Mouse (Mus musculus) intestine, embryonic 16.5 days (tissue): Measurements from ENCODE around the gene Plxna4. TPM values are rescaled to one million over a fixed set of nuclear protein-coding genes. Genes with fewer than 3 reads are reported as not detected.

ENCODE experiments used
- ATAC-seq: fragments of 200-750 bp; cut with Nextera tagmentation; 2 replicates; pipeline ENCODE4 v1.8.0; 2017; ENCODE audit warnings: moderate TSS enrichment, moderate library complexity
- H3K27ac ChIP-seq: fragments of 300-500 bp; sonication (generic); 2 replicates; pipeline ENCODE4 v1.5.1; 2014; ENCODE audit warnings: mild to moderate bottlenecking, low read length
- H3K27me3 ChIP-seq: fragments of 300-500 bp; sonication (generic); replicated peaks from 2 replicates; pipeline ENCODE4 v1.6.1; 2014; ENCODE audit warnings: low read length, control low read depth, mixed read lengths; ENCODE audit not compliant: control insufficient read depth, insufficient read depth
- H3K36me3 ChIP-seq: fragments of 300-500 bp; sonication (generic); 2 replicates; pipeline ENCODE4 v1.6.1; 2014; ENCODE audit warnings: low read length, control low read depth; ENCODE audit not compliant: control insufficient read depth, insufficient read depth
- H3K4me1 ChIP-seq: fragments of 300-500 bp; sonication (generic); 2 replicates; pipeline ENCODE4 v1.6.1; 2014; ENCODE audit warnings: low read length, control low read depth, mixed read lengths; ENCODE audit not compliant: control insufficient read depth, insufficient read depth
- H3K4me2 ChIP-seq: fragments of 300-500 bp; sonication (generic); 2 replicates; pipeline ENCODE4 v1.6.1; 2014; ENCODE audit warnings: low read depth, low read length, control low read depth
- H3K4me3 ChIP-seq: fragments of 300-500 bp; sonication (generic); 2 replicates; pipeline ENCODE4 v1.5.1; 2014; ENCODE audit warnings: mild to moderate bottlenecking, low read length
- H3K9ac ChIP-seq: fragments of 300-500 bp; sonication (generic); 2 replicates; pipeline ENCODE4 v1.6.1; 2014; ENCODE audit warnings: low read depth, low read length
- H3K9me3 ChIP-seq: fragments of 300-500 bp; sonication (generic); 2 replicates; pipeline ENCODE4 v1.6.1; 2016; ENCODE audit warnings: low read length, control low read depth; ENCODE audit not compliant: control insufficient read depth
- WGBS: fragments of 180-500 bp; shearing (Covaris S2); extraction: QIAGEN DNeasy Blood & Tissue Kit; methylation state at CpG from one replicate; pipeline ENCODE4 v1.1.7; 2014; 5-methylcytosine and 5-hydroxymethylcytosine counted together
- polyA plus RNA-seq: library from polyadenylated mRNA; unstranded; fragments of >200 nt; fragmentation: Nextera tagmentation; extraction: Ambion mirVana; gene quantifications from 2 replicates; pipeline ENCODE4 v1.2.1, GENCODE M21; 2015

The Plxna4 gene
- polyA plus RNA-seq, 1 experiment from 2014 or later: 1.3 TPM

DNA sequence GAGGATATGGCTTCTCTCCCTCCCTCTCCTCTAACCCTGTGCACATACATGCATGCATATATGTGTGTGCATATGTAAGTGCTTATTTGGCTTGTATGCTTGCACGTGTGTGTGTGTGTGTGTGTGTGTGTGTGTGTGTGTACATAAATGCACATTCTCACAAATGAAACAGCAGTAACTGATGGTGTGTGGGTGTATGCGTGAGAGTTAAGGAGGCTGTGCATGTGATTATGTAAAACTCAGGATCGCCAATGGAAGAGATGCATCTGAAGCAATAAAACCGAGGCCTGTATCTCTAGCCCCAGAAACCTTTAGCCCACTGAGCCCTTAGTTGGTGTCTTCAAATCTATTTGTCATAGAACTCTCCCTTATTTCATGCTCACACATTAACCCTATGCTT is 141.7 kb downstream of the Plxna4 start:
- H3K27ac ChIP-seq: no peak overlapping the region
- no peak for ATAC-seq
- H3K9me3 ChIP-seq: no peaks in the 10 kb centered on the region
- no peaks in the 10 kb centered on the region for H3K27me3 ChIP-seq
- H3K4me3 ChIP-seq: no peak overlapping the region
- no peaks in the 10 kb centered on the region for H3K4me1 ChIP-seq
- no peak overlapping the region for H3K4me2 ChIP-seq
- WGBS: 78% methylated on average over 4 of the region's 4 CpGs
- H3K9ac ChIP-seq: no peak overlapping the region
- no peaks in the 10 kb centered on the region for H3K36me3 ChIP-seq

DNA sequence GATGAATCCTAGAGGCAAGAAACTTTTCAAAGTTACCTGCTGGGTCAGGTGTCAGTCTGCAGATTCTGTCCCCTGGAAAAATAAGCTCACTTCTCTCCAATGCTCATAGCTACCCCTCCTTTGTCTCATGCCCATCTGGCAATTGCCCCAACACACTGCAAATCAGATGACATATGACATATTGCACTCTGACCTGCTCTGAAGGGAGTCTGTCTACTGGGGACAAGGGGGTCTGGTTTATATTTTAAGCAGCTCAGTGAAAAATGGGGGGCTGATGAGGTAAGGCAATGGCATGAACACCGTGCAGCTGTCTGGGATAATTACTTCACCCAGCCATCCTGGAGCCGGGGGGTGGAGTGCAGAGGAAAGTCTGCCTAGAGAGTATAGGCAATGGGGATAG is 142.7 kb downstream of the Plxna4 start:
- WGBS: 36% methylated on average over 2 of the region's 2 CpGs
- no peak overlapping the region for H3K27ac ChIP-seq
- no peak overlapping the region for H3K4me2 ChIP-seq
- ATAC-seq: no peak
- H3K27me3 ChIP-seq: no peaks in the 10 kb centered on the region
- H3K4me3 ChIP-seq: no peak overlapping the region
- no peaks in the 10 kb centered on the region for H3K4me1 ChIP-seq
- H3K9me3 ChIP-seq: no peaks in the 10 kb centered on the region
- no peaks in the 10 kb centered on the region for H3K36me3 ChIP-seq
- no peak overlapping the region for H3K9ac ChIP-seq

DNA sequence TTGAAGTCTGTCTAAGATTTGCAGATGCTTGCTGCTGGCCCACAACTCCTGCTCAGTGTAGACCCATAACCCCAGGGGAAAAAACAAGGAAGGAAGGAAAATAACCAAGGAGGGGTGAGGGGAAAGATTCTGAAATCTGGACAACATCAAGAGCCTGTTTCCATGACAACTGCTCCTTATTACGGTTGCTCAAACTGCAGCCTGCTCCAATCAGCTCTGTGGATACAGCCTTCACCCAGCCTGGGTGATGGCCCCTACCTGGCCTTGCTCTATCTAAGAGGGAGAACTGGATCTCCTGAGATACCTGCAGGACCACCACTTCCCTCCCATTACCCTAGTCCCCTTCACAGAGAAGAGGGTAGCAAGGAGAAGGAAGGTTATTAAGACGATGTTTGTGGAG is 143.6 kb downstream of the Plxna4 start:
- H3K27ac ChIP-seq: no peak overlapping the region
- no peak for ATAC-seq
- no peaks in the 10 kb centered on the region for H3K9me3 ChIP-seq
- no peaks in the 10 kb centered on the region for H3K4me1 ChIP-seq
- H3K27me3 ChIP-seq: no peaks in the 10 kb centered on the region
- H3K4me3 ChIP-seq: no peak overlapping the region
- H3K4me2 ChIP-seq: no peak overlapping the region
- no peak overlapping the region for H3K9ac ChIP-seq
- H3K36me3 ChIP-seq: no peaks in the 10 kb centered on the region
- 66% methylated on average over 2 of the region's 2 CpGs for WGBS

DNA sequence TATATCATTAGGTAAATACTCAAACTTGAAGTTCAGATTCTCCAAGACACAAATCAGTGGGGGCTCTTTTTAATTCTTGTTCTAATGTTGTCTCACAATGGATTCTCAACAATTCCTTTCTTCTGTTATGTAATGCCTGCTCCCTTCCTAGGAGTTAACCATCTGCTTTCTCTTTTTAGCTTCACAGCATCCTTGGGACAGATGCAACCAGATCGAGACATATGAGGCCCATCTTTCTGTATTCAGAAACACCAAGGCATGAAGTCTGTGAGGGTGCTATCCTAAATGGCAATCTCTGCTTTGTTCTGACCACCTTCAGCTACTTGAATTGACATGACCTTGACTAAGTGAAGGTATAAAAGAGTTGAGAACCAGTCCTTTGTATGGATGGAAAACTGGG is 144.3 kb downstream of the Plxna4 start:
- no peak overlapping the region for H3K4me3 ChIP-seq
- H3K9me3 ChIP-seq: no peaks in the 10 kb centered on the region
- WGBS: 79% methylated on average over 1 of the region's 1 CpGs
- no peak for ATAC-seq
- H3K9ac ChIP-seq: no peak overlapping the region
- no peaks in the 10 kb centered on the region for H3K27me3 ChIP-seq
- no peak overlapping the region for H3K4me2 ChIP-seq
- H3K27ac ChIP-seq: no peak overlapping the region
- no peaks in the 10 kb centered on the region for H3K4me1 ChIP-seq
- H3K36me3 ChIP-seq: no peaks in the 10 kb centered on the region

DNA sequence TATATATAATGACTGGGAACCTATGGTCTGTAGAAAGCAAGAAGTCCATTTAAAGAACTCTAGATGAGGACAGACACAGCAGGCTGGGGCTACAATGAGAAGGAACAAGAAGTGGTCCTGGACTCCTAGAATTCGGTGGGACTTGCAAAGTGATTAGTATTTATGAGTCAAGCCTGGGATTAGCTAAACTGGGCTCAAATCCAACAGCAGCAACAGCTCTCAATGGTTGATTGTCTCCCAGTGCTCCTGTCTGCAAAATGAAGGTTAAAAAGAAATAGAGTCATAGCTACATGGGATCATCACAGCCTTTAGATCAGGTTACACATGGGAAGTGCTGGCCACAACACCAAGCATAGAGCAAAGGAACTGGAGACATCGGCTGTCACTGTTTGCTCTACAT is 148.6 kb downstream of the Plxna4 start:
- H3K4me3 ChIP-seq: no peak overlapping the region
- H3K9me3 ChIP-seq: no peaks in the 10 kb centered on the region
- H3K4me1 ChIP-seq: no peaks in the 10 kb centered on the region
- H3K9ac ChIP-seq: no peak overlapping the region
- no peaks in the 10 kb centered on the region for H3K27me3 ChIP-seq
- H3K4me2 ChIP-seq: no peak overlapping the region
- ATAC-seq: no peak
- H3K36me3 ChIP-seq: no peaks in the 10 kb centered on the region
- 74% methylated on average over 2 of the region's 2 CpGs for WGBS
- no peak overlapping the region for H3K27ac ChIP-seq

DNA sequence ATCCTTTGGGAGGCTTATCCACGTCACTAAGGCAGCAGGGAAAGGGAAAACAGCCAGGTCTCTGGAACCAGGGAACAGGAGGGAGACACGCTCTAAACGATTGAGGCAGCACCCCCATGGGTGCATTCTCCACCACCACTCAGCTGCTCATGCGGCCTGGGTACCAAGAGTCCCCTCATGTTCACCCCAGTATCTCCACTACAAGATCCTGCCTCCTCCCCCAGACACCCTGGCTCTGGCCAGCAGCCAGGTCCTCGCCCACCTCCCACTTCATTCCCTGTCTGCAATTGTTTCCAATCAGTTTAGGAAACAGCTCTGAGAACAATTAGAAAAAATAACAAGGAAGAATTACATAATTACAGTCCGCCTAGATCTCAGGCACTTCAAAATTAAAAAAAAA is 150.8 kb downstream of the Plxna4 start:
- Histone ChIP-seq H3K27ac (no peak overlapping the region), H3K4me2 (no peak overlapping the region), H3K27me3 (no peaks in the 10 kb centered on the region), H3K36me3 (no peaks in the 10 kb centered on the region), H3K9ac (no peak overlapping the region), H3K4me3 (no peak overlapping the region), H3K4me1 (no peaks in the 10 kb centered on the region), H3K9me3 (no peaks in the 10 kb centered on the region)
- no peak for ATAC-seq
- WGBS: 63% methylated on average over 6 of the region's 6 CpGs

DNA sequence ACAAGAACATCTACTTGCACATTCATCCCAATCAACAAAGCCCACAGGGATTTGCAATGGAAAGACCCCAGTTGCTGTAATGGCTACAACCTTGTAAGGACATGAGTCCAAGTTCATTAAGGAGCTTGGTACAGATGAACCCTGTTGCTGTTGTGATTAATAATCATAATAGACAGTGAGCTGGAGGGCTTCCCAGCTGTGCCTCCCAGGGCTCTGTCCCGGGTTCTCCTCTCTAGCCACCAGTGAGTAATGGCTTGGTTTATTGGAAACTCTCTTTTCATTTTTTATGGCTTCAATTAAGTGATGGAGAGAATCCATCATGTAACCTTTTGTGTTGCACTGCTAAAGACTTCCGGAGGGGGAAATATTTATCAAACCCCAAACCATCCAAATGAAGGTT is 164.9 kb downstream of the Plxna4 start:
- Histone ChIP-seq H3K27me3 (no peaks in the 10 kb centered on the region), H3K27ac (no peak overlapping the region), H3K9me3 (no peaks in the 10 kb centered on the region), H3K4me3 (no peak overlapping the region), H3K4me1 (no peaks in the 10 kb centered on the region), H3K36me3 (no peaks in the 10 kb centered on the region), H3K9ac (no peak overlapping the region), H3K4me2 (no peak overlapping the region)
- WGBS: 60% methylated on average over 2 of the region's 2 CpGs
- no peak for ATAC-seq

DNA sequence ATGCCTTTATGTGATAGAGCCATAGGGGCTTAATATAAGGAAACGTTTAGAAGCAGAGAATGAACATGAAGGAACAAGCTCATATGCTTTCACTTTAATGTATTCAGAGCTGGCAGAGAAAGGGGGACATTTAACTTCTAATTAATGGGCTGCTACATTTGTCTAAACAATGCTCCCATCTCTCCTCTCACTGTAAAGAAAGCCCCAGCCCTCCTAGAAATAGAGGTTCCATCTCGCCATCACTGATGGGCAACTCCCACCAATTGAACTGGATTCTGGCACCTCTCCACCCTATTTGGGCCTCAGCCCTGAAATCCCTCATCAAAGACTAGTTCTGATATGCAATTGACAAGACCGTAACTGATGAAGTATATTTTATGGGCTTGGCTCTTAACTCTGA is 167.4 kb downstream of the Plxna4 start:
- Histone ChIP-seq H3K4me1 (no peaks in the 10 kb centered on the region), H3K27me3 (no peaks in the 10 kb centered on the region)
- WGBS: 82% methylated on average over 3 of the region's 3 CpGs

DNA sequence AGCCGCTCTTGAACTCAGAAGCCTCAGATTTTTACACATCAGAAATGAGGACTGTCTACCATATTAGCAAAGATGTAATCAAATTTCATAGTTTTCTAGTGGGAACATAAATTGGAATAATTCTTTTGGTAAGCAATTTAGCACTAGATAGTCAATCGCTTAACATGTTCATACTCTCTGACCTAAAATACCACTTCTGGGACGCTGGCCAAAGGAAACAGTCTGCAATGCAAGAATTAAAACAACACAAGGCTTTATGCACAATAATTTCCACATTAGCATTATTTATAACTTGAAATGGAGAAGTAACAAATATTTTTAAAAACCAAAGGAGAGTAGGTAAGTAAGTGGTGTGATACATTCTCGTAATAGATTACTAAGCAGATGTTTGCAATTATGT is 170.6 kb downstream of the Plxna4 start:
- 66% methylated on average over 4 of the region's 4 CpGs for WGBS
- H3K27ac ChIP-seq: no peak overlapping the region
- ATAC-seq: no peak
- H3K4me3 ChIP-seq: no peak overlapping the region
- no peak overlapping the region for H3K9ac ChIP-seq
- H3K9me3 ChIP-seq: no peaks in the 10 kb centered on the region
- H3K27me3 ChIP-seq: no peaks in the 10 kb centered on the region
- H3K4me2 ChIP-seq: no peak overlapping the region
- H3K36me3 ChIP-seq: no peaks in the 10 kb centered on the region
- no peaks in the 10 kb centered on the region for H3K4me1 ChIP-seq

More for the DNA sequence above, 167.4 kb downstream of the Plxna4 start:
- Histone ChIP-seq H3K36me3 (no peaks in the 10 kb centered on the region), H3K9me3 (no peaks in the 10 kb centered on the region), H3K9ac (no peak overlapping the region), H3K27ac (no peak overlapping the region), H3K4me3 (no peak overlapping the region), H3K4me2 (no peak overlapping the region)
- no peak for ATAC-seq

DNA sequence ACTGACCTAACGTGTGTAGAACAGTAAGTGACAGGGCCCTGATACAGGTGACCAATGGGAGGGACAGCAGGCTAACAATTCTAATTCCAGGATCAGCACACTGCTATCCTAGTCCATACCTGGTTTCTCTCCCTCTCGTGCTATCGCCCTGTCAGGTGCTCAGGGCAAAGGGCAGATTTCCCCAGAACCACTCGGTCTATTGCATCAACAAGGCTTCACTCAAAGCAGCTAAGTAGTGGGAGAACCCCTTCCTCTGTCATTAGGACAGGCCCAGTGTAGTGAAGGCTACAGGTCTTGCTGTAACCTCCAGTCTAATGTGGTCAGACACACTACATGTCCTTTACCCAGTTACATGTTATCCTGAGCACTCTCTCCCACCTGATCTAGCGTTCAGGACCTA is 176.7 kb downstream of the Plxna4 start:
- peak; percentile 77 for ATAC-seq

More for the DNA sequence above, 176.7 kb downstream of the Plxna4 start:
- no peaks in the 10 kb centered on the region for H3K9me3 ChIP-seq
- H3K9ac ChIP-seq: no peak overlapping the region
- H3K4me2 ChIP-seq: no peak overlapping the region
- no peaks in the 10 kb centered on the region for H3K4me1 ChIP-seq
- WGBS: 63% methylated on average over 5 of the region's 5 CpGs
- no peak overlapping the region for H3K27ac ChIP-seq
- no peak overlapping the region for H3K4me3 ChIP-seq
- H3K27me3 ChIP-seq: no peaks in the 10 kb centered on the region
- H3K36me3 ChIP-seq: no peaks in the 10 kb centered on the region
